Mouse (Mus musculus) megakaryocyte, embryonic 14.5 days (primary cell): ENCODE measurements around the gene Pilra.
"Not testable (repeated sequence)": the region's sequence is repeated elsewhere in the genome, so short reads cannot be mapped to it uniquely, and the experiment has no call there.

Experiments
- FLI1 ChIP-seq: IDR thresholded peaks from 2 replicates; pipeline ENCODE4 v1.6.1; 2012; ENCODE audit warnings: low read length, inconsistent platforms, mixed read lengths
- GATA1 ChIP-seq: IDR thresholded peaks from 3 replicates; pipeline ENCODE4 v1.6.1; 2012; ENCODE audit warnings: mixed read lengths, low read length, inconsistent platforms, borderline replicate concordance

- TF ChIP-seq GATA1, FLI1: not testable (repeated sequence)
These were observed 27.9 kb upstream of the Pilra start for GRCm38 (mm10) chr5:137864008-137864407.
